Mouse (Mus musculus): ENCODE results near the gene Pabpc4.

DNA sequence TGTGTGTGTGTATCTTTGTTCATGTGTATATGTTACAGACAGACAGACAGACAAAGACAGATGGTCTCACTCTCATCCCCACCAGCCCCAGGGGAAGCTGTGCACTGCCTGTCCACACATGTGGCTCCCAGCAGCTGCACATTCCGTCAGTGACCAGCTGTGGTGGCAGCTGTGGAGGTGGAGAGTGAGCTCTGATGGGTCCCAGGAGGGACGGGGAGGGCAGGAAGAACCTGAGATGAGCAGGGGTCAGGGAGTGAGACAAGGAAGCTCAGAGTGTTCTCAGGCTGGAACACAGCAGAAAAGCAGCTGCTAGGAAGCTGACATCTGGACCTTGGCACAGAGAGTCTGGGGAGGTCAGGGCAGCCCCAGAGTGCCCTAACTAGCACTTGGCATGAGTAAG lies 33.9 kb upstream of the Pabpc4 start:
- TF ChIP-seq CTCF (IDR thresholded peaks at IDR 0.05; ENCODE audit: low read depth), result no peak
- TF ChIP-seq EP300 (IDR thresholded peaks at IDR 0.05; ENCODE audit: low read depth), result no peak

All from liver, postnatal 0 days (tissue).